Mouse (Mus musculus) liver, postnatal 0 days (tissue): ENCODE data around the gene Tfcp2l1. TPM values are rescaled to one million over a fixed set of nuclear protein-coding genes. Genes with fewer than 3 reads are reported as not detected.

ENCODE experiments used
- ATAC-seq: fragments of 200-750 bp; cut with Nextera tagmentation; 2 replicates; pipeline ENCODE4 v1.8.0; 2017; ENCODE audit warnings: mild to moderate bottlenecking, moderate library complexity
- DNase-seq: peaks from one replicate; pipeline ENCODE4 v3.0.0-alpha.2; 2016
- H3K27ac ChIP-seq: fragments of 300-500 bp; sonication (generic); 2 replicates; pipeline ENCODE4 v1.5.1; 2014; ENCODE audit warnings: antibody characterized with exemption, moderate library complexity, mild to moderate bottlenecking, low read depth
- H3K27me3 ChIP-seq: fragments of 300-500 bp; sonication (generic); 2 replicates; pipeline ENCODE4 v1.6.1; 2014; ENCODE audit warnings: low read length, control low read depth, mixed read lengths; ENCODE audit not compliant: insufficient read depth
- H3K36me3 ChIP-seq: fragments of 300-500 bp; sonication (generic); replicated peaks from 2 replicates; pipeline ENCODE4 v1.6.1; 2014; ENCODE audit warnings: mild to moderate bottlenecking, control low read depth, low read length, moderate library complexity, mixed read lengths; ENCODE audit not compliant: insufficient read depth
- H3K4me1 ChIP-seq: fragments of 300-500 bp; sonication (generic); 2 replicates; pipeline ENCODE4 v1.6.1; 2014; ENCODE audit warnings: antibody characterized with exemption, mild to moderate bottlenecking, control low read depth; ENCODE audit not compliant: insufficient read depth
- H3K4me2 ChIP-seq: fragments of 300-500 bp; sonication (generic); 2 replicates; pipeline ENCODE4 v1.6.1; 2014; ENCODE audit warnings: low read depth, mild to moderate bottlenecking, low read length, moderate library complexity, mixed read lengths
- H3K4me3 ChIP-seq: fragments of 300-500 bp; sonication (generic); 2 replicates; pipeline ENCODE4 v1.5.1; 2014; ENCODE audit warnings: low read depth, low read length
- H3K9ac ChIP-seq: fragments of 300-500 bp; sonication (generic); replicated peaks from 2 replicates; pipeline ENCODE4 v1.6.1; 2014; ENCODE audit warnings: mild to moderate bottlenecking, moderate library complexity
- H3K9me3 ChIP-seq: fragments of 300-500 bp; sonication (generic); 2 replicates; pipeline ENCODE4 v1.6.1; 2016; ENCODE audit warnings: mild to moderate bottlenecking, control low read depth, low read length, mixed read lengths
- CTCF ChIP-seq: sonication (generic); IDR thresholded peaks from 2 replicates; pipeline ENCODE4 v1.5.1; 2016; ENCODE audit warnings: antibody characterized with exemption, low read depth
- EP300 ChIP-seq: IDR thresholded peaks from 2 replicates; pipeline ENCODE4 v1.6.1; 2016; ENCODE audit warnings: antibody characterized with exemption, low read depth, mild to moderate bottlenecking
- WGBS: fragments of 180-500 bp; shearing (Covaris S2); extraction: QIAGEN DNeasy Blood & Tissue Kit; methylation state at CpG from one replicate; pipeline ENCODE4 v1.1.7; 2014; ENCODE audit not compliant: insufficient replicate concordance; 5-methylcytosine and 5-hydroxymethylcytosine counted together
- polyA plus RNA-seq: library from polyadenylated mRNA; unstranded; fragments of >200 nt; fragmentation: Nextera tagmentation; extraction: Ambion mirVana; gene quantifications from 2 replicates; pipeline ENCODE4 v1.2.1, GENCODE M21; 2015

Gene Tfcp2l1
- polyA plus RNA-seq, 1 experiment from 2014 or later: 0.96 TPM

DNA sequence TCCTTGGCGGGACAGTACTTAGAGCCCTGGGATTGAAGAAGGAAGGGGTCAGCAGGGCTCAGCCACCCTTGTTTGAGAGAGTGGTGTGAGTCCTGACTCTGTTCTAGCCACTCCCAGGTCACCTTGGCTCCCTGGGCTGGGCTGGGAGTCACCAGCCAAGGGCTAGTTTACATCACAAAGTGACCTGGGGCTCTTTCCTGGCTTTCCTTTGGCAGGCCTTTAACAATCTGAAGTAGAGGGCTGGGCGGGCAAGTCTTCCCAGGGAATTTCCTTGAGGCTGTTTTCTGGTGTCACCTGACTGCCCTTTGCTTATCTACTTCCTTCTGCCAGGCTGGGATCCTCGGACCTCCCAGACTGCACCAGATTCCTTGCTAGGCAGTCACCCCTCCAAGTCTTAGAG, 20.3 kb downstream of the Tfcp2l1 start:
- TF ChIP-seq EP300 (no peak), CTCF (no peak)
- WGBS: 36% methylated on average over 3 of the region's 3 CpGs
- H3K4me1 ChIP-seq: peaks cover 3% of the 10 kb centered on the region
- no peak overlapping the region for H3K27ac ChIP-seq
- no peak overlapping the region for H3K9ac ChIP-seq
- no peaks in the 10 kb centered on the region for H3K9me3 ChIP-seq
- H3K27me3 ChIP-seq: no peaks in the 10 kb centered on the region
- no peak overlapping the region for H3K4me3 ChIP-seq
- no peak overlapping the region for H3K4me2 ChIP-seq
- H3K36me3 ChIP-seq: no peaks in the 10 kb centered on the region
- no peak for DNase-seq
- no peak for ATAC-seq

GRCm38 (mm10) chr1:118649933-118650770, 22.4 kb downstream of the Tfcp2l1 start:
- no peak overlapping the region for H3K4me2 ChIP-seq
- no peaks in the 10 kb centered on the region for H3K9me3 ChIP-seq
- no peaks in the 10 kb centered on the region for H3K27me3 ChIP-seq
- peaks cover 3% of the 10 kb centered on the region for H3K4me1 ChIP-seq
- no peak overlapping the region for H3K9ac ChIP-seq
- 65% methylated on average over 9 of the region's 9 CpGs for WGBS
- ATAC-seq (peak; percentile 38; the same call in 1 of the 2 replicates), DNase-seq (no peak)
- TF ChIP-seq EP300 (no peak), CTCF (no peak)
- H3K4me3 ChIP-seq: no peak overlapping the region
- H3K27ac ChIP-seq: no peak overlapping the region
- H3K36me3 ChIP-seq: no peaks in the 10 kb centered on the region

DNA sequence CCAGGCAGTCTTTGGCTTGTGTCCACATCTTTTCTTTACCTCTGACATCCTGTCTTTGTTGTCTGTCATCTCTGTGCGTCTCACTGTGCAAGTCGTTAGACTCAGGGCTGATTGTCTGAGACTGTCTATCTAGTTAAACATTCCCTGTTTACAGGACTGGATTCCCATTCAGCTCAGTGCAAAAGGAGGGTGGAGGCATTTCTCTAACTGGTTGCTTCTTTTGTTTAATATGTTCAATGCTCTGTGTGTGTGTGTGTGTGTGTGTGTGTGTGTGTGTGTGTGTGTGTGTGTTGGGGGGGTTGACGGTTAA, 23.0 kb downstream of the Tfcp2l1 start:
- Histone ChIP-seq H3K4me3 (no peak overlapping the region), H3K4me2 (no peak overlapping the region), H3K27ac (no peak overlapping the region), H3K36me3 (no peaks in the 10 kb centered on the region), H3K4me1 (peaks cover under 1% of the 10 kb centered on the region), H3K27me3 (no peaks in the 10 kb centered on the region), H3K9ac (no peak overlapping the region), H3K9me3 (no peaks in the 10 kb centered on the region)
- no peak for TF ChIP-seq CTCF
- no peak for TF ChIP-seq EP300
- 49% methylated on average over 3 of the region's 3 CpGs for WGBS
- no peak for ATAC-seq
- no peak for DNase-seq

- H3K4me3 ChIP-seq: no peak overlapping the region
- DNase-seq (no peak), ATAC-seq (no peak)
- H3K27ac ChIP-seq: no peak overlapping the region
- no peaks in the 10 kb centered on the region for H3K4me1 ChIP-seq
- H3K27me3 ChIP-seq: no peaks in the 10 kb centered on the region
- TF ChIP-seq EP300 (no peak), CTCF (no peak)
- H3K36me3 ChIP-seq: no peaks in the 10 kb centered on the region
- no peak overlapping the region for H3K9ac ChIP-seq
- no peak overlapping the region for H3K4me2 ChIP-seq
- WGBS: 61% methylated on average over 6 of the region's 6 CpGs
- no peaks in the 10 kb centered on the region for H3K9me3 ChIP-seq
These were observed 31.0 kb downstream of the Tfcp2l1 start for GRCm38 (mm10) chr1:118658716-118659115.

GRCm38 (mm10) chr1:118660880-118661465, 33.2 kb downstream of the Tfcp2l1 start:
- Histone ChIP-seq H3K9ac (no peak overlapping the region), H3K27me3 (no peaks in the 10 kb centered on the region), H3K27ac (no peak overlapping the region), H3K4me1 (no peaks in the 10 kb centered on the region), H3K9me3 (no peaks in the 10 kb centered on the region), H3K4me3 (no peak overlapping the region), H3K36me3 (no peaks in the 10 kb centered on the region), H3K4me2 (no peak overlapping the region)
- 60% methylated on average over 3 of the region's 3 CpGs for WGBS
- no peak for TF ChIP-seq CTCF
- no peak for DNase-seq
- no peak for ATAC-seq

DNA sequence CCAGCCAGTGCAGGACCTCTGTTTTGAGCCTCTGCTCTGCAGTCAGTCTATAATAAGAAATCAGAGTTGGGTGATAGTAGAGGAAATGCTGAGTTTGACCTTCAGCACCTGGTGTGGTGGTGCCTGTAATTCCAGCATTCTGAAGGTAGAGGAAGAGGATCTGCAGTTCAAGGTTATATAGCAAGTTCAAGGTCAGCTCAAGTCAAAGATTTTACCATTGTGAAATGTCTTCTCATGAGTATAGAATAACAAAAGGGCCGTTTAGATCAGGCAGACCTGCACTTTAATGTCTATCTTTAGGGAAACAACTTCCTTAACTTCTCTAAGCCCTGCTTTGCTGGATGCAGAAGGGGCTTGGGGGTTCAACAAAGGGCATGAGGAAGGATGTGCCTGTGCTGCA, 35.3 kb downstream of the Tfcp2l1 start:
- ATAC-seq: no peak

More for the DNA sequence above, 35.3 kb downstream of the Tfcp2l1 start:
- Histone ChIP-seq H3K4me2 (no peak overlapping the region), H3K9ac (no peak overlapping the region), H3K36me3 (no peaks in the 10 kb centered on the region), H3K9me3 (no peaks in the 10 kb centered on the region), H3K4me3 (no peak overlapping the region), H3K27ac (no peak overlapping the region), H3K4me1 (no peaks in the 10 kb centered on the region), H3K27me3 (no peaks in the 10 kb centered on the region)
- DNase-seq: no peak
- WGBS: 29% methylated on average over 1 of the region's 1 CpGs
- TF ChIP-seq EP300 (no peak), CTCF (no peak)
